Comparison of ENCODE assay signal across 12 mouse cellular contexts in genomic region chr2:117222651-117223050, GRCm38 (mm10).
"Had no signal": no experiment of that assay in that cellular context is flagged by ENCODE, and none has a peak within 500 bp of the region (broad histone marks: within the 10 kb centered on the region; RNA-seq: fewer than 3 reads in every experiment).

No protein-coding gene starts in this region.

- ATAC-seq: intestine, postnatal 0 days; midbrain, embryonic 16.5 days had no signal

- H3K27me3 ChIP-seq: midbrain, embryonic 12.5 days; neural tube, embryonic 13.5 days had no signal

- H3K4me2 ChIP-seq: midbrain, embryonic 12.5 days; neural tube, embryonic 13.5 days had no signal

- H3K9me3 ChIP-seq: midbrain, embryonic 12.5 days; neural tube, embryonic 13.5 days had no signal

- H3K9ac ChIP-seq: liver, embryonic 14.5 days; midbrain, embryonic 12.5 days; neural tube, embryonic 13.5 days had no signal

- H3K4me1 ChIP-seq: neural tube, embryonic 13.5 days had no signal

- DNase-seq: kidney, postnatal 14 days; layer of hippocampus, adult 9-11 months; layer of hippocampus, postnatal 36 days; left cerebral cortex, postnatal 4 days; lung, adult 18-20 months; right cerebral cortex, postnatal 14 days; thymus, postnatal 36 days had no signal

- H3K36me3 ChIP-seq: midbrain, embryonic 12.5 days; neural tube, embryonic 13.5 days had no signal

- H3K4me3 ChIP-seq: midbrain, embryonic 12.5 days; neural tube, embryonic 13.5 days had no signal

- H3K27ac ChIP-seq: liver, embryonic 14.5 days; midbrain, embryonic 12.5 days; neural tube, embryonic 13.5 days had no signal
